Mouse (Mus musculus): ENCODE measurements at regions not wholly inside any gene's neighbourhood (a gene's known extent, or its start where the extent isn't known, plus 50 kb on each side); places are given as distances from the start of the nearest gene placed in this dataset.
"Not testable (repeated sequence)": the region's sequence is repeated elsewhere in the genome, so short reads cannot be mapped to it uniquely, and the experiment has no call there.

DNA sequence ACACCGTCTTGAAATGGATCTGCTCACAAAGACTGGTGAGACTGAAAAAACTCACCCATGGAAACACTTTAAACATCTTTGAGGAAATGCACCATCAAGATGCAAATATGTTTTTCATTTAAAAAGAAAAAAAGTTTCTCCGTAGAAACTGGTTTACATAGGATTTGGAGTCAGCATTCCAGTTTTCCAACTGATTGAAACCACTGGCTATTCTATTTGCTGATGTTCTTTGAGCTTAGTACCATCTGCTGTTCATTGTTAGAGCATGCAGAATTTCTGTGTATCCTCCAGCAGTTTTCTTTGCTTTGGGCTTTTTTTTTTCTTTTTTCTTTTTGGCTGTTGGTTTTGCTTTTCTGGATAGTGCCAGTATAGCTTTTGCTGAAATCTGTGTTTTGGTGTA lies 1948.3 kb downstream of the 9330182O14Rik start:
- no peak for DNase-seq

DNA sequence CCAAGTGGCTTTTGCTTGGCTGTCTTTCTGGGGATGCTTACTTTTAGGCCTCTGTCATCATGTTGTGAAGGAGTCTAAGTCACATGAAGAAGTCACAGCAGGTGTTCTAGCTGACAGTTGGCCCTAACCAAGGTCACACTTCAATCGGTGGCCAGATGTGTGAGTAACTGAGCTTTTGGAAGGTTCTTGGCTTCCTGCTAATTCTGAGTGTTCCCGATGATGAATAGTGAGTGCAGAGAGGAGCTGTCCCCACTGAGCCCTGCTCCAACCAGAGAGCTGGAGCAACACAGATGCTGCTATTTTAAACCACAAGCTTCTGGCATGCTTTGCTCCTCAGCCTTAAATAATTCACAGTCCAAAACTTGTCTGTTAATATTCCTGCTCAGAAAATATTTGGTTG lies 1966.6 kb downstream of the 9330182O14Rik start:
- no peak for DNase-seq

DNA sequence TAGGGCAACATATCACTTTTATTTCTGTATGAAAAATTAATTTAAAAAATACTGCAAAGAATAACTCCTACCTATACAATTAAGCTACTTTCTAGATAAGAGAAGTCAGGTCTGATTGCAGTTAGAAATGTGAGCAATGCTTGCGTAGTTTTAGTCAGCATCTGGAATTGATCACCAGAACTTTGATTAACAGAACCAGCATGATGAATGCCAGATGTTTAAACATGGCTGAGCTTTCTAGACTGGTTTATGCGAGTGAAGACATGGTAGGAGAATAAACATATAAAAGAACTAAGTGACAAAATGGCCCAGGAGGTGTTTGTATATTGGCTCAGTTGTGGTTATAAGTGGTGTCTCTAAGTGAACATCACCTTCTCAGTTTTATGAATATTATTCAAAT lies 1970.7 kb downstream of the 9330182O14Rik start:
- no peak for DNase-seq

DNA sequence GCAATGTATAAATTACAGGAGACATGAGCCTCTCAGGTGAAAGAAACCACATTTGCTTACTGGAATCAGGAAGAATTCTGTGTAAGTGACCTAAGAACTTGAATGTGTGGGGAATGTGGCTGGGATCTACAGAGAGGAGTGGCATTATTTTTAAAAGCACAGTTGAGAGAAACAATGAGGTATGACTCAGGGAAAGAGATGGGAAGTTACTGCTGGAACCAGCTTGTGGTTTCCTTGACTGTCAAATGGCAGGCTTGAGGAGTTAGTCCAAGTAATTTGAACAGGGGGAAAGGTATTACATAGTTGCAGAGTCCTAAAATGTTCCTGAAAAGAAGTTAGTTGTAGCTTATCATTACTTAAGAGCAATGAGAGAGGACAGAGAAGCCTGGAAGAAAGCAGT lies 1972.9 kb downstream of the 9330182O14Rik start:
- no peak for DNase-seq

DNA sequence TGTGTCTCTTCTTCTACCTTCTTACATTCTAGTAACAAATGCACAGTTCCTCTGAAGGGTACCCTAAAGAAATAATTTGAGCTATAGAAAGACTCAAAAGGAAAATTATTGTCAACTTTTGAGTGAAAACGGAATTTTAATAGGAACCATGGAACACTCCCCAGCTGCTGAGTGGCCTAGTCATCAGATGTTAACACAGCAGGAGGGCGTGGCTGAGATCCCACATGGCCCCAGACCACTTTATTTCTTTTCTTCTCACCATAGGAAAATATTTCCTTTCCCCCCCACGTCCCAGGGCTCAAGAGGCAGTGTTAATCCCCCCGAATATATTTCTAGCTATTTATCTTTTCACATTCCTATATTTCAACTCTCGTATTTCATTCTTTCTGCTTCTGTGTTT lies 1977.6 kb downstream of the 9330182O14Rik start:
- no peak for DNase-seq

DNA sequence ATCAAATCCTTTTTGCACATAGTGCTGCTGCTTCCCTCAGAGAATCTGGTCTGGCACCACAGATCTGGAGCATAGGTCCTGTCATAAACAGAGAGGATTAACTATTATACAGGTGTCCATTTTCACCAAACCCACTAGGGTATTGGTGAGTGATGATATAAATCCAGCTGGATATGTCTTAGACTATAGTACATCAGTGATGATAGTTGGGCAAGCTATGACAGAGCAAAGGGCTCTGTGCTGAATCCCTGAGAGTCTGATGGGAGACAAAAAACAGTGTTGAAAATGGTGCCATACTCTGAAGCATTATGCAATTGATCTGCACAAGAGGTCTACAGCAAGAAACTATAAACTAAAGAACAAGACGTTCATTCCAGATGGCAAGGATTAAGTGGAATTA lies 1993.3 kb downstream of the 9330182O14Rik start:
- no peak for DNase-seq

DNA sequence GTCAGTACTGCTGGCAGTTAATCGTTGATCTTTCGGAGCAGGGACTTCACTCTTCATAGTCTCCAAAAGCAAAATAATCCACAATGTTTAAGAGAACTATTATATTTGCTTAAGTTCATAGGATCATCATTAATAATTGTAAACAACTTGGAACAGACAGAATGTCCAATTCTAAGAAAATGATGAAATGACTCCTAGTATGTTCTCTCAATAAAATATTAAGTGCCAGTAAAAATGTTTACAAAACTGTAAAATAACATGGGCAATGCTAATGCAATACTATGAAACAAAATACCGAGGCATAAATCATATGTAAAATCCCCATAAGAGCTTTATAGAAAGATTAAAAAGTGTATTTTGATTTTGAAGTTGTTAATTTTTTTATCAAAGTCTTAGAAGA lies 1994.8 kb downstream of the 9330182O14Rik start:
- DNase-seq: no peak

DNA sequence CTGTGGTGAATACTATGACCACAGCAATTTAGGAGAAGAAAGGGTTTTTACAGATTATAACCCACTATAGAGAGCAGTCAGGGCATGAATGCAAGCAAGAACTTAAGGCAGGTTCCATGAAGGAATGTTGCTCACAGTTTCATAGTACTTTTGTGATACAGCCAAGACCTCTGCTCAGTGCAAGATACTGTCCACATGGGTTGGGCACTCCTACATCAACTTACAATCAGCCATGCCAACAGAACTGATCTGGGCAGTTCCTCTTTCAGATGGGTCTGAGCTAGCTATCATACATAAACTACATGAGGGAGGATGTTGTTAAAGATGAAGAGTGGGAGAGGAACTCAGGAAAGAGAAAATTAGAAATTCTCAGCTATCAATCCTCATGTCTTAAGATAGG lies 2032.4 kb downstream of the 9330182O14Rik start:
- DNase-seq: no peak

DNA sequence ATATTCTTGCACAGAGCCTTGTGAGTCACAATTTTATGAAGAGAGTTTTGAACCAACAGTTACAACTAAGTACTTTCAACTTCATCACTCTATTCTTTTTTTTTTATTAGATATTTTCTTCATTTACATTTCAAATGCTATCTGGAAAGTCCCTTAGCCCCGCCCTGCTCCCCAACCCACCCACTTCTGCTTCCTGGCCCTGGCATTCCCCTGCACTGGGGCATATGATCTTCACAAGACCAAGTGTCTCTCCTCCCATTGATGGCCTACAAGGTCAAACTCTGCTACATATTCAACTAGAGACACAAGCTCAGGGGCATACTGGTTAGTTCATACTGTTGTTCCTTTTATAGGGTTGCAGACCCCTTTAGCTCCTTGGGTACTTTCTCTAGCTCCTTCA lies 2043.6 kb downstream of the 9330182O14Rik start:
- DNase-seq: not testable (repeated sequence)

DNA sequence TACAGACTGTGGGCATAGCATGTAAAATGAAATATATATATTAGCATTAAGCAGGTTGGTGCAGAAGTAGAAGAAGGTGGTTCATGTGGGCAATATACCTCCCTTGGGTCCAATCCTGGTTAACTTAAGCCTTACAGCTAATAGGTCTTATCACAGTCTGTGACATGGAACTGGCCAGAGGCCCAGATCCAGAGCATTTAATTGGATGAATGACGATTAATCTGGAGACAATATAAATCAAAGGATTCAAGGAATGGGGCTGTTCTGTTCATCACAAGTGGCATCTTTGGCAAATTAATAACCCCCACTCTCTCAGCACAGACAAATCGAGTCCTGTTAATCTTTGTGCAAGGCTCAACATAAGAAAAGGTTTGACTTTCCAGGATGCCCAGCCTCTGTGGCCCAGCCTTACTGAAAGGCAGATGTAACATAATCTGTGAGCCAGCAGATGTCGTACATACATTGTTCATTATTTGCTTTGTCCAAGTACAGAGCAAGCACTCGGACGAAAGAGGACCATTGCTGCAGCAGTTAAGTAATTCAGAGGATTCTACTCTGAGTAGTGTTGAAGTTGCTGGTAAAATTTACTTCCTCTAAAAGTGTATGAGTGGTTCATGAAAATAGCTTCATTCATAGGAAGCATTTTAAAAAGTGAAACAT lies 2073.2 kb downstream of the 9330182O14Rik start:
- peak; percentile 3 for DNase-seq

DNA sequence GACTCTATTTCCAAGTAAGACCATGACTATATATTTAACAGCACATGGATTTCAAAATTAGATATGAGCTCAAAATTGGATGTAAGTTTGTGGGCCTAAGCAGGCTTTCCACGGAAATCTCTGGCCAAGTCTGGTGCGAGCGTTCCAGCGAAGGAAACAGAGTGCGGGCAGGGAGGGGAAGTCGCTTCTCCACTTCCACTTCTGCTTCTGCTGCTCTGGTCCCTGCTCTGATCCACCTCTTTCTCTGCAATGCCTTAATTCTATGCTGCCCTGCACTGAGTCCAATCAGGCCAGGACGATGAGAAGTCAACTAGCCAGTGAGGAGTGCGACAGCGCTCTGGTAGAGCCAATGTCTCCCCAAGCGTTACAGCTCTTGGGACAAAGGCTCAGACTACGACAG lies 2085.3 kb downstream of the 9330182O14Rik start:
- DNase-seq: no peak

DNA sequence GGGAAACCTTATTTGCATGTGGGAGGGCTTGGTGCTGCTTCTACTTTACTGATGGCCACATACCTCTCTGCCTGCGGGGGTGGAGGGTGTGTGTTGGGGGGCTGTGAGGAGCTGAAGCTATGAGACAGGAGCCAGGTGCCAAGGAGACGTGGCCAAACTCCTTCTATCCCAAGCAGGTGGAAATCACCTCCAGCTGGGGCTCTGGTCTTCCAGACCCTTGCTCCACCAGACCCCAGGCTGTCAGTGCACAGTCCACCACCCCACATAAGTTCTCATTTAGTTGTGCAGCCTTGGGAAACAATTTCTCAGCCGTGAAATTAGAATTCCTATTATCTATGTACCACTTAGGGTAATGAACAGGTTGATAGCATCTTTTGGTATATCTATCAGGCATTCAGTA lies 2085.8 kb downstream of the 9330182O14Rik start:
- no peak for DNase-seq

DNA sequence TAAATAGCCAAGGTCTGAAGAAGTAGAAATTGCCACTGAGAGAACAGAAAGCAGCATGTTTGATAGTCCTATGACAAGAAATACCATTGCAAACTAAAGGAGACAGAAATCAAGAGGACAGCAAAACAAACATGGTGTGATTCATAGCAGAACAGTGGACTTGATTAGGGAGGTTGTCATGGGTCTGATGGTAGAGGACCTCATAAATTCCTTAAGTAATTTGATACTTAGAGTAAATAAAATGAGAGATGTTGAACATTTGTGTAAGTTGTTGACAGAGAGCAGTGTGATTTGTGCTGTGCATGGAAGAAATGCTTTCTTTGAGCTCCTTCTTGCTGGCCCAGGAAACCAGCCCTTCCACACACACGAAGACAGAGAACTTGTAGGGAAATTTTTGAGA lies 2090.8 kb downstream of the 9330182O14Rik start:
- no peak for DNase-seq

DNA sequence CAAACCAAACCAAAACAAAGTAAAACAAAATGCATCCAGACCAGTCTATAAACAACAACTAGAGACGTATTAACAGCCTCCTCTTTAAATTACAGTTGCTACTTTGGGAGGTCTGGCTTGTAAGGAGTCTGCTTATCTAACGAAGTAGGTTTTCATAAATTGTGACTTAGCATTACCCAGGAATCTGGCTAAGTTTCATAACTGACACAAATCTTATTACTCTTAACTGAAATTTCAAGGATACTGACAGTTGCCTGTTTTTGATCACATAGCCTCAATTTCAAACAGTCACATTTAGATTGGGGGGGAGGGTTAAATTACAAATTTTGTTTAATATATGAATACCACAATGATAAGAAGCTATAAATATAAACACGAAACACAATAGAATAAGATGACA lies 2097.5 kb downstream of the 9330182O14Rik start:
- no peak for DNase-seq

DNA sequence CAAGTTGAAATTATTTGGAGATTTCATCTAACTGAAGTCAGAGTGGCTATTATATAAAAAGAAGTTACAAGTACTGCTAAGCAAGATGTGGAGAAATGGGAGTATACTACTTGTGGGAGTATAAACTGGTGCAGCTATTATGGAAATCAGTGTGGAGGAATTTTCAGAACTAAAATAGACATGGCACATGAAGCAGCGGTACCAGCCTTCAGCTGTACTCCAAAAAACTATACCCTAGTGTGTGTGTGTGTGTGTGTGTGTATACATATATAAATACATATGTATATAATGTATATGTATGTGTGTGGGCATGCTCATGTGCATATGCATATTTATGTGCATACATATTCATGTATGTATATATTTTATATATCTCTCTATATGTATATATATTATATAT lies 2112.6 kb downstream of the 9330182O14Rik start:
- DNase-seq: no peak

DNA sequence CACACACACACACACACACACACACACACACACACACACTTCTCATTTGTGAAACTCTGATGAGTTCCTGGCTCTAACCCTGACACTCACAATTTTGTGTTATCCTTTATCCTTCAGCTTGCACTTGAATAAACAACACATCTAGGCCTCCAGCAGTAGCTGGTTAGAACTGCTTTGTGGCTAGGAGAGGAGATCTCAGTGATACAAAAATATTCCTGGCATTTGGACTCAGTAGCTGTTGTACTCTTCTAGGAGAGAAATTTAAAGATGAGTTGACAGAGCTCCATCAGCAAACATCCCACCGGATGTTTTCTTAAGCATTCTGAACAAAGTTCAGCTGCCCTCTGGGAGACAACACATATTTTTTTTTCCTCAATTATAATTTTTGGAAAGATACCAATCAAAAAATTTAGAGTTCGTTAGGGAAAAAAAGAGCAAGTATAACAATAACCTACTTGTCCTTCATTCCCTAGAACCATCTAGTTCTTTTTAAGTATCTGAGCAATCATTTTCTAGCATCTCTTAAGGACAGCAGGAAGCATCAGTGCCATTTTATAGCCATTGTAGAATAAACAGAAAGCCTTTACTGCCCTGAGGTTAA lies 2118.7 kb downstream of the 9330182O14Rik start:
- no peak for DNase-seq

DNA sequence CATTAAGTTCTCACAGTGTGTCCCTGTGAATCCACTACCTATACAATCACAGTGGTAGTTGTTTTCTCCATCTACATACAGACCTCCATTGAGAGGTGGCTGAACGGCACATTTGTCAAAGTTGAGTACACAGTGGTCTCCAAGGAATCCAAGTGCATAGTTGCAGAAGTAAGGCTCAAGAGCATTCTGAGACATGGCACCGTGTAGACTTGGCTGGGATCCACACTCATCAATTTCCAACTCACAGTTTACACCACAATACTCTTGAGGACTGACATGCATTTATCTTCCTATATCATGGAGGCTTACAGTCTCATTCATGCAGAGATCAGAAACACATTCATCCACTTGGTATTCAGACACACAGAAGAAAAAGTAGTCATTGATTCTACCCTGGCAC lies 2122.2 kb downstream of the 9330182O14Rik start:
- DNase-seq: no peak

DNA sequence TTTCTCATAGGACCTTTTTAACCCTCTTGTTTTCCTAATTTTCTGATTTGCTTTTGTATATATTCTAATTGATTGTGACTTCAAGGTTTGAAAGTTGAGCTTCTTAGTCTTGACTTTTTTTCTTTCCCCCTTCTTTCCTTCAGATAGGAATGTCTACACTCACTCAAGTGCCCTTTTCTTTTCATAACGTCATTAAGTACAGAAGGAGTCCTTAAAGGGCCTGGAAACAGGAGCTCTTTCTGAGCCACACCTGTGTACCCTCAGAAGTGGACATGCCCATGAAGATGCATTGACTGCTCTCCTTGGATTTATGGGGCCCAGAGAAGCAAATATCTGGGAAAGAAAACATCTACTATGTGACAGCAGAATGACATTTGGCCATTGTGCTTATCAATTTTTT lies 2141.0 kb downstream of the 9330182O14Rik start:
- DNase-seq: no peak

DNA sequence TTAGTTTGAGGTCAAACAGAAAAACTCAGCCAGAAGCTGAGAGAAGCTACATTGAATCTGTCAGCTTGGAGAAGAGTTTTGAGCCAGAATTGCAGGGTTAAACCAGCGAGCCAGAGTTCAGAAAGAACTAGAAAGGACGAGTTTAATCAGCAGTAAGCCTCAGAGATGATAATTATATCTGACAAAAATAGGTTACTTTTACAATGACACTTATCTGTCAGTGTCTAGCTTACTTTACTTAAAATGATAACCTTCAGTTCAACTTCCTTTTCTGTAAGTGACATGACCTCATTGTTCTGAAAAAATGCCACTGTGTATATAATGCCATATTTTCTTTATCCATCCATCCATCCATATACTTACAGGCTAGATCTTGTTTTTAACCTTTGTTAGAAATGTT lies 2143.1 kb downstream of the 9330182O14Rik start:
- DNase-seq: no peak

DNA sequence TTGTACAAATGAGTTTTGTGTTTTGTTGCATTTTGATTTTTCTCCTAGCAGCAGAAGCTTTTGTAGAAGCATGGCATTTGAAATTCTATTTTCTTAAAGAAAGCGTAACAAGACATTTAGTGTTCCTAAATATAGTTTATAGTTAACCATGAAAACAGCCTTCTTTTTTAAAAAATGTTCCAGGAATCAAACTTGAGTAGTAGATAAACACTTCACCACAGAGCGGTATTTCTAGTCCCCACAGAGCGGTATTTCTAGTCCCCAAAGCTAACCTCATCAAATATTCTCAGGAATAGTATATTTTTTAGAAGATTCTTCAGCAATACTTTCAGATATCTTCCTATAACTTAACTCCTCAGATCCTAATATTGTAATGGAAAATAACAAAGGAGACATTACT lies 2146.6 kb downstream of the 9330182O14Rik start:
- DNase-seq: no peak

DNA sequence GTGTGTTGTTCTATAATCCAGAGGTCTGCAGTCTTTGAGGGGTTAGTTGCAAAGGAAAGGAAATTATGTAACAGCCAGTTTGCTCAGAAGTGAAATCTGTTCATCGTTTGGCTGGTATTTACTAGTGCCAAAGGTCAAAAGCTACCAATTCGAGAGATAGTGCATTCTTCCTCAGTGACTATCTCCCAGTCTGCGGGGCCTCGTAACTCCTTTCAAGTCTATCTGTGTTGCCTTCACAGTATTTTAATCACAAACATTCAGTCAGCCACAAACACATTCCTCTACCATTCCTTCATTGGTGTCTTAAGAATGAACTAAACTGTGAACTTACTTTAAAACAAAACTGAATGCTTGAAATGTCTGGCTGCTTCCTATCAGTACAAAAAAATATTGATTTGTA lies 2162.2 kb downstream of the 9330182O14Rik start:
- no peak for DNase-seq

DNA sequence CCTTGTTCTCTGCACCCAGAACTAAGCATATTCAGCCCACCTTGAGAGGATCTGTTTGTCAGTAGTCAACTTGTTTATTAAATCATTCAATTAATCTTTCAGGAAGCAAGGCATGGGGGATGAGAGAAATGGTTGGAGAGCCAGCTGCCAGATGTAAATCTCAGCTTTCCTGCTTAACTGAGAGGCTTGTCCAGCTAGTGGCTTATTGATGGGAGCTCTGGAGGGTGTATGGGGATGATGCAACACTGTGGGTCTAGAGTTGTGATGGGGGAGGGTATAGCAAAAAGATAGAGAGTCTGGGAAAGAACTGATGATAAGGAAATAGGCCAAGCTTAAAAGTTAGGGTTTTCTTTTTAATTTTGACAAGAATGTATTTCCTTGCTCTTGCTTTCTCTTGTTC lies 2163.3 kb downstream of the 9330182O14Rik start:
- DNase-seq: no peak

DNA sequence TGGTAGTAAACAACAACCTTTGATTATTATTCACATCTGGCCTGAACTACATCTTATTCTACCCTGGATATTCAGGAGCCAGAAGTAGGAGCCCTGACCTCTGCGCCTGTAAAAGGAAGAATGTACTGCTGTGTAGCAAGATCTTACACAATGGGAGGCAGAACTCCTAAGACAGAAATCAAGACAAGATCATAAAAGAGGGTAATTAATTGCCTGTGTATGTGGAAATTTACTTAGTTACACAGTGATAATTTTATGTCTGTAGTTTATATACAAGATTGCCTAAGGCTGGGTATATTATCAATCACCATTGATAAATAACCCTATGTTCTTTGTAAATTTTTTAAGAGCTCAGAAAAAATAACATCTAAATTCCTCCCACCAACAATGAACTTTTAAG lies 2167.8 kb downstream of the 9330182O14Rik start:
- no peak for DNase-seq

DNA sequence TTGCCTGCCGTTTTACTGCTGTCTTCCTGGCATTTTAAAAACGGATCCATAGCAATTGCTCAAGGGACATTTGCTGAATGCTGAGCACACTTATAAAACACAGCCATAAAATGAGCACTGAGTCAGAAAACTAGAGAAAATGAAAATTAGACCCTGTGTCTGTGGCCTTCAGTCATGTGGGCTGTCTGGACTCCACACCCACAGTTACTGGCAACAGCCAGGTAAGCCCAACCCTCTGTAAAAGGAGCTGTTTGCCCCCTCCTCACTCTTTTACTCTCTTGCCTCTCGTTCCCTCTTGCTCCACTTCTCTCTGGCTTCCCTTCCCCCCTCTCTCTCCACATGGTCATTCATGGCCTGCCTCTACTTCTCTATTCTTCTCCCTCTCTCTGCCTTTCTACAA lies 2169.9 kb downstream of the 9330182O14Rik start:
- no peak for DNase-seq

DNA sequence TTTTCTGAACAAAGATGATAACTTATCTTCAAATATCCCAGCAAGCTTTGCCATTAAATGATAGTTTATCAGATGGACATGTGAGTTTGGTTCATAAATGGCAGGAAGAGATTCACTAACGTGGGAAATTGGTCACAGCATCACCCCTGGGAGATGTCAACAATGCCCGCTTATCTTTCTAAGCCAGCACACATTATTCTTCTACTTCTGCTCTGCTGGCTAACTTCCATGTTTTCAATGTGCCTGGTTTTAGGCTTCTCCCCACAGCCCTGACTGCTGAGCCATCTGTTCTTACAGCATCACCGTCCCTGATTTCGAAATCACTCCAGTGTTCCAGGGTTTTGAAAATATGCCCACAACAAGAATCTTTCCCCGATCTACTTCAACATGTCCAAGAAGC lies 2175.4 kb downstream of the 9330182O14Rik start:
- no peak for DNase-seq

Data from liver (tissue).